Comparison of ENCODE assay signal across 22 mouse cellular contexts in genomic region chr19:33270231-33270630, GRCm38 (mm10).
DNase-seq lines count a peak whose midpoint lies in the region; ATAC-seq lines count a peak whose summit lies in the region.
"Had no signal": no experiment of that assay in that cellular context is flagged by ENCODE, and none has a peak within 500 bp of the region (broad histone marks: within the 10 kb centered on the region; RNA-seq: fewer than 3 reads in every experiment).

No protein-coding gene starts in this region.

- H3K27me3 ChIP-seq in hindbrain, embryonic 10.5 days (ENCODE audit: insufficient read depth, poor library complexity, severe bottlenecking) = no peaks in the 10 kb centered on the region
- H3K27me3 ChIP-seq in hindbrain, embryonic 16.5 days (replicated peaks; ENCODE audit: control insufficient read depth, insufficient read depth, low read length) = no peaks in the 10 kb centered on the region
- H3K27me3 ChIP-seq: embryonic facial prominence, embryonic 13.5 days; embryonic facial prominence, embryonic 15.5 days; forebrain, embryonic 12.5 days had no signal

- no peak for ATAC-seq in hindbrain, embryonic 16.5 days
- ATAC-seq: forebrain, embryonic 14.5 days; forebrain, embryonic 16.5 days had no signal

- no peak overlapping the region for H3K27ac ChIP-seq in hindbrain, embryonic 10.5 days
- no peak overlapping the region for H3K27ac ChIP-seq in hindbrain, embryonic 16.5 days (ENCODE audit: low read depth, low read length)
- H3K27ac ChIP-seq: embryonic facial prominence, embryonic 13.5 days; embryonic facial prominence, embryonic 15.5 days; forebrain, embryonic 10.5 days; forebrain, embryonic 12.5 days had no signal

- 75% methylated on average over 2 of the region's 2 CpGs for WGBS in hindbrain, embryonic 10.5 days
- 88% methylated on average over 2 of the region's 2 CpGs for WGBS in hindbrain, embryonic 16.5 days

- no peaks in the 10 kb centered on the region for H3K4me1 ChIP-seq in hindbrain, embryonic 10.5 days (replicated peaks)
- no peaks in the 10 kb centered on the region for H3K4me1 ChIP-seq in hindbrain, embryonic 16.5 days (ENCODE audit: control insufficient read depth, insufficient read depth, low read depth, low read length)
- H3K4me1 ChIP-seq: embryonic facial prominence, embryonic 13.5 days; embryonic facial prominence, embryonic 15.5 days; forebrain, embryonic 12.5 days had no signal

- no peaks in the 10 kb centered on the region for H3K9me3 ChIP-seq in hindbrain, embryonic 10.5 days
- no peaks in the 10 kb centered on the region for H3K9me3 ChIP-seq in hindbrain, embryonic 16.5 days (ENCODE audit: control insufficient read depth, low read length)
- H3K9me3 ChIP-seq: embryonic facial prominence, embryonic 13.5 days; embryonic facial prominence, embryonic 15.5 days; forebrain, embryonic 10.5 days; forebrain, embryonic 12.5 days had no signal

- no peak overlapping the region for H3K4me3 ChIP-seq in hindbrain, embryonic 10.5 days
- no peak overlapping the region for H3K4me3 ChIP-seq in hindbrain, embryonic 16.5 days (ENCODE audit: low read length)
- H3K4me3 ChIP-seq: embryonic facial prominence, embryonic 13.5 days; embryonic facial prominence, embryonic 15.5 days; erythroblast, embryonic 14.5 days; forebrain, embryonic 10.5 days; forebrain, embryonic 12.5 days had no signal

- no peaks in the 10 kb centered on the region for H3K36me3 ChIP-seq in hindbrain, embryonic 10.5 days
- H3K36me3 ChIP-seq in hindbrain, embryonic 16.5 days (ENCODE audit: control insufficient read depth, insufficient read depth, low read length) = no peaks in the 10 kb centered on the region
- H3K36me3 ChIP-seq: embryonic facial prominence, embryonic 13.5 days; embryonic facial prominence, embryonic 15.5 days; forebrain, embryonic 10.5 days; forebrain, embryonic 12.5 days had no signal

- no peak overlapping the region for H3K4me2 ChIP-seq in hindbrain, embryonic 16.5 days (ENCODE audit: low read length)
- H3K4me2 ChIP-seq: embryonic facial prominence, embryonic 13.5 days; embryonic facial prominence, embryonic 15.5 days; forebrain, embryonic 12.5 days had no signal

- H3K9ac ChIP-seq in hindbrain, embryonic 16.5 days (ENCODE audit: low read depth, low read length) = no peak overlapping the region
- H3K9ac ChIP-seq: embryonic facial prominence, embryonic 13.5 days; embryonic facial prominence, embryonic 15.5 days; forebrain, embryonic 12.5 days had no signal

- DNase-seq in hindbrain, embryonic 10.5 days (ENCODE audit: low spot score) = peak; percentile 10
- peak; percentile 52 for DNase-seq in MEL-GATA-1-ER (ENCODE audit: extremely low read depth, low read depth)
- peak; percentile 17 for DNase-seq in embryo, embryonic 11 days
- no peak for DNase-seq in testis, postnatal 10 days (ENCODE audit: low spot score)
- DNase-seq in right cerebral cortex, postnatal 36 days (ENCODE audit: low spot score in 2 of 2) = no peak
- DNase-seq: adrenal gland, adult 2 months; adrenal gland, postnatal 10 days; adrenal gland, postnatal 25 days; cerebellum, adult 11 months; cerebellum, adult 18-20 months; cerebellum, adult 8-10 months; cerebellum, adult 9-11 months; cerebellum, postnatal 14 days; cerebellum, postnatal 36 days had no signal

Comparison
In these comparisons a context has a peak if more than half of its experiments do, and no peak if none do; other contexts are left out.
1. DNase-seq: peak in hindbrain, embryonic 10.5 days (single experiment), MEL-GATA-1-ER (single experiment) and embryo, embryonic 11 days (single experiment); none in testis, postnatal 10 days (single experiment) and right cerebral cortex, postnatal 36 days (0 of 2).